21 mouse cellular contexts compared by ENCODE assay signal in the genomic region with DNA sequence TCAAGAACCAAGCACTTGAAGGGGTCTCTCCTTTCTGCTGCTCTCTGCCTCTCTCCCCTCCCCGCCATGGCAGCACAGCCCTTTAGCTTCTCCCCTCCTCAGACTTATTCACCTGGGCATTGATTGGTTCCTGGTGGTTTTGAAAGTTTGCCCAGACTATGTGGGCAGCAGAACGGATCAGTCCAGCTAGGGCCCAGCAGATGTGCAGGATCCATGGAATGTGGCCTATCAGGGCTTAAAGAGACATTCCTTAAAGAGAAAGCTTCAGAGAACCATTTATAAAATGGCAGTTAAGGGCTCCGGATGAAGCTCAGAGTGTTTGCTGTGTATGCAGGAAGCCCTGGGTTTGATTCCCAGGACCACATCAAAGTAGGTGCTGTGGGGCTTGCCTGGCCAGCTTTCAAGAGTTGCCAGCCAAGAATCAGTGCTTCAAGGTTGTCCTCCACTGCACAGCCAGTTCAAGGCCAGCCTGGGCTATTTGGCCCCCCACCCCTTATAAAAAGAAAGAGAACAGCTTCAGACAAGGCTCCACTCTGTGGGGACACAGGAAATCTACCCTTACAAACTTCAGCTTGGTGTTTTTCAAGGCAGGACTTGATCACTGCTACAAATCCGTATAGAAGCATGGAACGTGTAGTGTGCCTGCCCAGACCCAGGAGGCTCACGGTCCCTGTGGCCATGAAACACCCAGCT. TPM values are rescaled to one million over a fixed set of nuclear protein-coding genes. Genes with fewer than 3 reads are reported as not detected.
DNase-seq lines count a peak whose midpoint lies in the region; ATAC-seq and TF ChIP-seq lines count a peak whose summit lies in the region.
"Had no signal": no experiment of that assay in that cellular context is flagged by ENCODE, and none has a peak within 500 bp of the region (broad histone marks: within the 10 kb centered on the region; RNA-seq: fewer than 3 reads in every experiment).

No protein-coding gene starts in this region.

- in situ Hi-C loops in Patski (cut with MboI; ENCODE audit: low pct_unique_long_range_greater_than_20kb), result no loop called here

- H3K27me3 ChIP-seq in Patski, result no peaks in the 10 kb centered on the region
- H3K27me3 ChIP-seq: forebrain, embryonic 13.5 days had no signal

- POLR2A ChIA-PET in Patski (lab: Charles Lee), result no interaction called here

- ATAC-seq in Patski, result peak; percentile 80
- ATAC-seq: forebrain, embryonic 13.5 days; forebrain, postnatal 0 days; hindbrain, embryonic 16.5 days; inflammation-experienced regulatory T-cells, adult 6 months had no signal

- DNase-seq in ovary, adult 18-20 months (ENCODE audit: low spot score), result peak; percentile 42
- no peak for DNase-seq in ovary, postnatal 14 days (ENCODE audit: low spot score)
- DNase-seq in Patski (ENCODE audit: low read depth, low spot score), result peak; percentile 38
- peak; percentile 31 for DNase-seq in adrenal gland, postnatal 14 days
- DNase-seq in B cell, adult 2 months, result no peak
- DNase-seq in kidney, adult 18-20 months, result no peak
- DNase-seq: cerebellum, adult 2 months; cerebellum, postnatal 10 days; forebrain, postnatal 0 days; gastrocnemius, postnatal 14 days; heart, postnatal 36 days; kidney, adult 11 months had no signal

- CTCF ChIA-PET in Patski (lab: Charles Lee), result interaction anchor here (1.7 kb wide), 1 partner anchor 13 kb away, joined by 3 read pairs; no protein-coding TSS in a partner anchor

- TF ChIP-seq CTCF in Patski (IDR thresholded peaks at IDR 0.05), result no peak

RNA-seq across cellular contexts. Expression of gene Prrxl1, which starts 33.8 kb away (rescaled TPM):
- not detected for polyA plus RNA-seq in Patski (2021)
- 0.67 and 0.75 TPM in 2 replicates for total RNA-seq in adrenal gland, postnatal 14 days (2021)
- total RNA-seq: gastrocnemius, adult 18-20 months; gastrocnemius, postnatal 14 days; heart, adult 8-10 months; heart, postnatal 36 days; MEL had no signal
- polyA plus RNA-seq: C2C12; gonadal fat pad, adult 2 months; heart, postnatal 0 days had no signal

RNA-seq across cellular contexts. Expression of gene 3425401B19Rik, which starts 52.0 kb away (rescaled TPM):
- not detected for polyA plus RNA-seq in Patski (2021)
- 0.11 and 0.49 TPM in 2 replicates for total RNA-seq in adrenal gland, postnatal 14 days (2021)
- total RNA-seq: forebrain, postnatal 0 days; MEL had no signal
- polyA plus RNA-seq: forebrain, embryonic 13.5 days; forebrain, postnatal 0 days had no signal

Comparison
In these comparisons a context has a peak if more than half of its experiments do, and no peak if none do; other contexts are left out.
1. DNase-seq: peak in ovary, adult 18-20 months (single experiment), Patski (single experiment) and adrenal gland, postnatal 14 days (single experiment); none in ovary, postnatal 14 days (single experiment), B cell, adult 2 months (0 of 2) and kidney, adult 18-20 months (single experiment).